Mouse (Mus musculus) heart, adult 18-20 months (tissue): Measurements from ENCODE around the gene Arsg. TPM values are rescaled to one million over a fixed set of nuclear protein-coding genes. Genes with fewer than 3 reads are reported as not detected.

Experiments used
- DNase-seq, 2 experiments: peaks; one replicate each; pipeline ENCODE4 v3.0.0; 2021 to 2022; ENCODE audit warnings: mixed read lengths in 1 of 2
- total RNA-seq, 2 experiments: library from RNA; stranded (reverse); gene quantifications; 2 replicates each; pipeline ENCODE4 v1.2.3; 2021

Arsg gene
- total RNA-seq, 2 experiments from 2014 or later: 1.4 to 2.1 TPM

- no peak for DNase-seq
Measured at GRCm38 (mm10) chr11:109495771-109496474, 22.7 kb downstream of the Arsg start.

GRCm38 (mm10) chr11:109496475-109496993 lies 23.4 kb downstream of the Arsg start:
- DNase-seq: no peak

- DNase-seq: no peak
Measured at GRCm38 (mm10) chr11:109496996-109497714, 24.0 kb downstream of the Arsg start.

GRCm38 (mm10) chr11:109497990-109498389 lies 24.8 kb downstream of the Arsg start:
- peak in 1 of 2 experiments; percentile 9 for DNase-seq

- peak; percentile 22 to 53 for DNase-seq
Measured at GRCm38 (mm10) chr11:109500206-109500605, 27.0 kb downstream of the Arsg start.

- peak; percentile 58 to 63 for DNase-seq
Measured at GRCm38 (mm10) chr11:109504977-109505376, 31.8 kb downstream of the Arsg start.

- DNase-seq: no peak
Measured at GRCm38 (mm10) chr11:109505823-109506222, 32.6 kb downstream of the Arsg start.

- no peak for DNase-seq
Measured at GRCm38 (mm10) chr11:109507068-109507467, 33.9 kb downstream of the Arsg start.

GRCm38 (mm10) chr11:109512995-109513675 lies 40.0 kb downstream of the Arsg start:
- no peak for DNase-seq

- DNase-seq: no peak
Measured at GRCm38 (mm10) chr11:109514064-109514612, 41.0 kb downstream of the Arsg start.

- no peak for DNase-seq
Measured at GRCm38 (mm10) chr11:109517330-109517729, 44.2 kb downstream of the Arsg start.

GRCm38 (mm10) chr11:109517816-109518215 lies 44.6 kb downstream of the Arsg start:
- DNase-seq: no peak

- DNase-seq: no peak
Measured at GRCm38 (mm10) chr11:109520958-109521357, 47.8 kb downstream of the Arsg start.

GRCm38 (mm10) chr11:109524869-109525268 lies 51.7 kb downstream of the Arsg start:
- no peak for DNase-seq

- no peak for DNase-seq
Measured at GRCm38 (mm10) chr11:109525571-109525970, 52.4 kb downstream of the Arsg start.

GRCm38 (mm10) chr11:109530030-109530429 lies 56.9 kb downstream of the Arsg start:
- DNase-seq: no peak

GRCm38 (mm10) chr11:109535966-109536365 lies 62.8 kb downstream of the Arsg start:
- no peak for DNase-seq

- no peak for DNase-seq
Measured at GRCm38 (mm10) chr11:109536939-109537338, 63.8 kb downstream of the Arsg start.

GRCm38 (mm10) chr11:109539290-109539689 lies 66.1 kb downstream of the Arsg start:
- no peak for DNase-seq

GRCm38 (mm10) chr11:109543466-109543865 lies 70.3 kb downstream of the Arsg start:
- DNase-seq: no peak

GRCm38 (mm10) chr11:109544432-109544831 lies 71.3 kb downstream of the Arsg start:
- DNase-seq: no peak

- no peak for DNase-seq
Measured at GRCm38 (mm10) chr11:109545265-109545664, 72.1 kb downstream of the Arsg start.
